Mouse (Mus musculus) heart, embryonic 14.5 days (tissue): Measurements from ENCODE around the gene Ramp2. TPM values are rescaled to one million over a fixed set of nuclear protein-coding genes. Genes with fewer than 3 reads are reported as not detected.

Experiments
- ATAC-seq: fragments of 200-750 bp; cut with Nextera tagmentation; 2 replicates; pipeline ENCODE4 v1.8.0; 2017; ENCODE audit warnings: low read depth, moderate TSS enrichment; ENCODE audit not compliant: insufficient number of reproducible peaks, insufficient read depth, low FRiP score
- H3K27ac ChIP-seq, 2 experiments: fragments of 200-500 bp in 1 of 2; fragments of 300-500 bp in 1 of 2; sonication (generic) in 1 of 2; replicated peaks in 1 of 2; 2 replicates each; pipeline ENCODE4 v1.5.1; 2012 to 2014; ENCODE audit warnings: low read depth in 2 of 2, low read length in 2 of 2, control low read depth in 1 of 2, mild to moderate bottlenecking in 1 of 2, mixed read lengths in 1 of 2; ENCODE audit not compliant: control insufficient read depth in 1 of 2, insufficient read depth in 1 of 2
- H3K27me3 ChIP-seq: fragments of 300-500 bp; sonication (generic); 2 replicates; pipeline ENCODE4 v1.6.1; 2014; ENCODE audit warnings: mild to moderate bottlenecking, low read length, control low read depth; ENCODE audit not compliant: control insufficient read depth, insufficient read depth
- H3K36me3 ChIP-seq: fragments of 300-500 bp; sonication (generic); 2 replicates; pipeline ENCODE4 v1.6.1; 2014; ENCODE audit warnings: mild to moderate bottlenecking, control low read depth, low read length, mixed read lengths; ENCODE audit not compliant: control insufficient read depth, insufficient read depth
- H3K4me1 ChIP-seq, 2 experiments: fragments of 200-500 bp in 1 of 2; fragments of 300-500 bp in 1 of 2; sonication (generic) in 1 of 2; 2 replicates each; pipeline ENCODE4 v1.6.1; 2012 to 2014; ENCODE audit warnings: low read length in 2 of 2, control low read depth in 1 of 2, mixed read lengths in 1 of 2; ENCODE audit not compliant: control insufficient read depth in 2 of 2, insufficient read depth in 2 of 2
- H3K4me2 ChIP-seq: fragments of 300-500 bp; sonication (generic); 2 replicates; pipeline ENCODE4 v1.6.1; 2014; ENCODE audit warnings: mild to moderate bottlenecking, low read length
- H3K4me3 ChIP-seq, 2 experiments: fragments of 200-500 bp in 1 of 2; fragments of 300-500 bp in 1 of 2; sonication (generic) in 1 of 2; 2 replicates each; pipeline ENCODE4 v1.5.1; 2012 to 2014; ENCODE audit warnings: low read length in 2 of 2, mild to moderate bottlenecking in 2 of 2, control low read depth in 1 of 2, low read depth in 1 of 2, moderate library complexity in 1 of 2; ENCODE audit not compliant: control insufficient read depth in 1 of 2, insufficient read depth in 1 of 2
- H3K9ac ChIP-seq: fragments of 300-500 bp; sonication (generic); 2 replicates; pipeline ENCODE4 v1.6.1; 2014; ENCODE audit warnings: mild to moderate bottlenecking, low read length
- H3K9me3 ChIP-seq: fragments of 300-500 bp; sonication (generic); 2 replicates; pipeline ENCODE4 v1.6.1; 2016; ENCODE audit warnings: low read length, control low read depth; ENCODE audit not compliant: control insufficient read depth
- WGBS: fragments of 180-500 bp; shearing (Covaris S2); extraction: QIAGEN DNeasy Blood & Tissue Kit; methylation state at CpG from one replicate; pipeline ENCODE4 v1.1.7; 2014; 5-methylcytosine and 5-hydroxymethylcytosine counted together
- polyA plus RNA-seq: library from polyadenylated mRNA; unstranded; fragments of >200 nt; fragmentation: Nextera tagmentation; extraction: Ambion mirVana; gene quantifications from 2 replicates; pipeline ENCODE4 v1.2.1, GENCODE M21; 2014

Ramp2 gene
- polyA plus RNA-seq, 1 experiment from 2014 or later, result 281 TPM

DNA sequence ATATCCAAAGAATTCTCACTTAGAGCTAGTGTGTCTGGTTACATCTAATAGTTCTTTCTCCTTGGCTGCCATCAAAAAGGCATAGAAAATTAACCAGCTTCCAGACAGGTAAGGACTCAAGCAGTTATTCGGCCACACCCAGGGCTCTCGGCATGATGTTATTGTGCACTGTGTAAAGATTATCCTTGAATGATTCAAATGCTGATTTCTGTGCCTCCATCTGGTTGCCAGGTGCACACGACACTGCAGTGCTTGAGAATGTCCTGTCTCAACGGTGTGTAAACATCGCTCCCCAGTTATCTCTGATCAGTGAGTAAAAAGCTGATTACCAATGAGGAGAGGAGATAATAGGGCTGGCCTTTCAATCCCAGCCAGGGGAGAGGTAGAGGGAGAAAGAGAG is 61.9 kb downstream of the Ramp2 start:
- H3K27ac ChIP-seq, result no peak overlapping the region
- 23% methylated on average over 5 of the region's 5 CpGs for WGBS
- no peak for ATAC-seq
- H3K9me3 ChIP-seq, result no peaks in the 10 kb centered on the region
- H3K4me1 ChIP-seq, result no peaks in the 10 kb centered on the region
- no peaks in the 10 kb centered on the region for H3K27me3 ChIP-seq
- no peak overlapping the region for H3K4me3 ChIP-seq
- no peak overlapping the region for H3K9ac ChIP-seq
- no peaks in the 10 kb centered on the region for H3K36me3 ChIP-seq
- H3K4me2 ChIP-seq, result no peak overlapping the region

Other genes with a start within 250 kb of the Ramp2 start
- gene Atp6v0a1, start 236.6 kb upstream of the Ramp2 start, polyA plus RNA-seq, result 54.8 and 57.2 TPM in 2 replicates
- gene Naglu, start 176.0 kb upstream of the Ramp2 start, polyA plus RNA-seq, result 12.5 and 13.0 TPM in 2 replicates
- gene Hsd17b1, start 167.6 kb upstream of the Ramp2 start, polyA plus RNA-seq, result 0.30 TPM in 1 of 2 replicates, not detected in the other
- gene Coasy, start 163.5 kb upstream of the Ramp2 start, polyA plus RNA-seq, result 27.4 and 31.4 TPM in 2 replicates
- 32.4 and 35.7 TPM in 2 replicates for gene Mlx, start 158.8 kb upstream of the Ramp2 start, polyA plus RNA-seq
- gene Psmc3ip, start 150.6 kb upstream of the Ramp2 start, polyA plus RNA-seq, result 22.8 and 22.9 TPM in 2 replicates
- gene Retreg3, start 126.1 kb upstream of the Ramp2 start, polyA plus RNA-seq, result 6.7 and 8.0 TPM in 2 replicates
- gene Tubg1, start 126.1 kb upstream of the Ramp2 start, polyA plus RNA-seq, result 63.1 and 68.6 TPM in 2 replicates
- gene Tubg2, start 90.1 kb upstream of the Ramp2 start, polyA plus RNA-seq, result 4.1 and 4.4 TPM in 2 replicates
- gene Cntnap1, start 75.5 kb upstream of the Ramp2 start, polyA plus RNA-seq, result 0.69 and 1.1 TPM in 2 replicates
- gene Plekhh3, start 74.7 kb upstream of the Ramp2 start, polyA plus RNA-seq, result 11.3 and 12.8 TPM in 2 replicates
- gene Ccr10, start 70.6 kb upstream of the Ramp2 start, polyA plus RNA-seq, result 0.30 TPM in 1 of 2 replicates, not detected in the other
- 13.6 and 16.6 TPM in 2 replicates for gene Ezh1, start 19.6 kb upstream of the Ramp2 start, polyA plus RNA-seq
- gene Vps25, start 7.7 kb downstream of the Ramp2 start, polyA plus RNA-seq, result 111 and 123 TPM in 2 replicates
- gene Wnk4, start 14.5 kb downstream of the Ramp2 start, polyA plus RNA-seq, result 5.8 and 9.5 TPM in 2 replicates
- 0.51 and 1.1 TPM in 2 replicates for gene Cntd1, start 33.0 kb downstream of the Ramp2 start, polyA plus RNA-seq
- gene Coa3, start 33.1 kb downstream of the Ramp2 start, polyA plus RNA-seq, result 188 and 203 TPM in 2 replicates
- 134 and 149 TPM in 2 replicates for gene Becn1, start 56.3 kb downstream of the Ramp2 start, polyA plus RNA-seq
- gene Psme3, start 70.2 kb downstream of the Ramp2 start, polyA plus RNA-seq, result 62.5 and 66.5 TPM in 2 replicates
- gene Aoc2, start 79.0 kb downstream of the Ramp2 start, polyA plus RNA-seq, result 0.55 and 0.84 TPM in 2 replicates
- 1.4 and 1.9 TPM in 2 replicates for gene Aoc3, start 84.6 kb downstream of the Ramp2 start, polyA plus RNA-seq
- not detected in 2 replicates for gene G6pc, start 121.5 kb downstream of the Ramp2 start, polyA plus RNA-seq
- 42.2 and 45.4 TPM in 2 replicates for gene Aarsd1, start 171.6 kb downstream of the Ramp2 start, polyA plus RNA-seq
- 10.2 and 17.4 TPM in 2 replicates for gene Gm27029, start 178.8 kb downstream of the Ramp2 start, polyA plus RNA-seq
- gene Rundc1, start 179.1 kb downstream of the Ramp2 start, polyA plus RNA-seq, result 10.1 and 10.7 TPM in 2 replicates
- gene Ptges3l, start 179.3 kb downstream of the Ramp2 start, polyA plus RNA-seq, result 81.7 and 96.0 TPM in 2 replicates
- 245 and 260 TPM in 2 replicates for gene Rpl27, start 196.3 kb downstream of the Ramp2 start, polyA plus RNA-seq
- gene Ifi35, start 202.4 kb downstream of the Ramp2 start, polyA plus RNA-seq, result 17.1 and 17.3 TPM in 2 replicates
- gene Rnd2, start 219.0 kb downstream of the Ramp2 start, polyA plus RNA-seq, result 5.4 and 9.0 TPM in 2 replicates
- 24.7 and 31.6 TPM in 2 replicates for gene Vat1, start 220.2 kb downstream of the Ramp2 start, polyA plus RNA-seq